Mouse (Mus musculus): ENCODE data around the gene Mgst2. TPM values are rescaled to one million over a fixed set of nuclear protein-coding genes. Genes with fewer than 3 reads are reported as not detected.

Gene Mgst2
- polyA plus RNA-seq, 1 experiment from 2014 or later, result 1.1 TPM

- Histone ChIP-seq H3K4me1 (ENCODE audit: insufficient read depth, low read length) (peaks cover 34% of the 10 kb centered on the region), H3K9ac (replicated peaks; ENCODE audit: low read length) (no peak overlapping the region), H3K27me3 (ENCODE audit: insufficient read depth, low read length) (no peaks in the 10 kb centered on the region), H3K4me2 (replicated peaks; ENCODE audit: low read depth, low read length) (peak overlapping the region; percentile 39; the same call in 1 of the 2 replicates), H3K9me3 (ENCODE audit: low read length) (no peaks in the 10 kb centered on the region), H3K4me3 (ENCODE audit: low read length) (no peak overlapping the region), H3K36me3 (ENCODE audit: insufficient read depth, low read length) (no peaks in the 10 kb centered on the region), H3K27ac (ENCODE audit: low read length) (peak overlapping the region; percentile 93)
- ATAC-seq (ENCODE audit: low FRiP score, low TSS enrichment), result no peak
- WGBS, result 33% methylated on average over 1 of the region's 1 CpGs
These were observed 48.2 kb downstream of the Mgst2 start for GRCm38 (mm10) chr3:51708375-51708745.

- Histone ChIP-seq H3K27ac (ENCODE audit: low read length) (peak overlapping the region; percentile 93), H3K9ac (replicated peaks; ENCODE audit: low read length) (no peak overlapping the region; the same call in 1 of the 2 replicates), H3K4me2 (replicated peaks; ENCODE audit: low read depth, low read length) (peak overlapping the region; percentile 39), H3K27me3 (ENCODE audit: insufficient read depth, low read length) (no peaks in the 10 kb centered on the region), H3K4me3 (ENCODE audit: low read length) (no peak overlapping the region; the same call in 1 of the 2 replicates), H3K36me3 (ENCODE audit: insufficient read depth, low read length) (no peaks in the 10 kb centered on the region), H3K4me1 (ENCODE audit: insufficient read depth, low read length) (peaks cover 37% of the 10 kb centered on the region), H3K9me3 (ENCODE audit: low read length) (no peaks in the 10 kb centered on the region)
- 50% methylated on average over 21 of the region's 21 CpGs for WGBS
- ATAC-seq (ENCODE audit: low FRiP score, low TSS enrichment), result peak; percentile 92
These were observed 48.7 kb downstream of the Mgst2 start for GRCm38 (mm10) chr3:51708746-51709411.

- Histone ChIP-seq H3K9ac (replicated peaks; ENCODE audit: low read length) (no peak overlapping the region), H3K4me2 (replicated peaks; ENCODE audit: low read depth, low read length) (no peak overlapping the region), H3K4me3 (ENCODE audit: low read length) (no peak overlapping the region), H3K9me3 (ENCODE audit: low read length) (no peaks in the 10 kb centered on the region), H3K36me3 (ENCODE audit: insufficient read depth, low read length) (no peaks in the 10 kb centered on the region), H3K4me1 (ENCODE audit: insufficient read depth, low read length) (peaks cover 49% of the 10 kb centered on the region), H3K27ac (ENCODE audit: low read length) (peak overlapping the region; percentile 84), H3K27me3 (ENCODE audit: insufficient read depth, low read length) (no peaks in the 10 kb centered on the region)
- WGBS, result 26% methylated on average over 3 of the region's 3 CpGs
- no peak for ATAC-seq (ENCODE audit: low FRiP score, low TSS enrichment)
These were observed 52.2 kb downstream of the Mgst2 start for GRCm38 (mm10) chr3:51712382-51712781.

GRCm38 (mm10) chr3:51713233-51713632 is 53.1 kb downstream of the Mgst2 start:
- peaks cover 53% of the 10 kb centered on the region for H3K4me1 ChIP-seq (ENCODE audit: insufficient read depth, low read length)
- H3K9ac ChIP-seq (replicated peaks; ENCODE audit: low read length), result no peak overlapping the region
- no peak overlapping the region for H3K4me2 ChIP-seq (replicated peaks; ENCODE audit: low read depth, low read length)
- peak overlapping the region; percentile 74 for H3K27ac ChIP-seq (ENCODE audit: low read length)
- no peak overlapping the region for H3K4me3 ChIP-seq (ENCODE audit: low read length)
- ATAC-seq (ENCODE audit: low FRiP score, low TSS enrichment), result no peak
- no peaks in the 10 kb centered on the region for H3K9me3 ChIP-seq (ENCODE audit: low read length)
- 12% methylated on average over 8 of the region's 8 CpGs for WGBS
- no peaks in the 10 kb centered on the region for H3K27me3 ChIP-seq (ENCODE audit: insufficient read depth, low read length)
- no peaks in the 10 kb centered on the region for H3K36me3 ChIP-seq (ENCODE audit: insufficient read depth, low read length)

DNA sequence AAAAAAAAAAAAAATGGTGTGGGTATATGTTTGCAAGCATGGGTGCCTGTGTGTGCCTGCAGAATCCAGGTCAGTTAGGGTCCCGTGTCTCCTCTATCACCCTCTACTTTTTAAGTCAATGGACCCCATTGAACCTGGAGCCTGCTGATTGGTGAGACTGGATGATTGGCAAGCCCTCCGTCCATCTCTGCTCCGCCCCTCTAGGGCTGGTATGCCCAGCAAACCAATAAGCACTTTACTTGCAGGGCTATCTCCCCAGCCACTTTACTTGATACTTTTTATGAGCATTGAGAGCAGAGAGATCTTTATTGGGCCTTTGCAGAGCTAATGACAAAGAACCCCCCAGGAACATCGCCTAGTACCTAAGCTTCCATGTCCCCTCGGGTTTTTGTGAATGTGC is 54.3 kb downstream of the Mgst2 start:
- Histone ChIP-seq H3K4me2 (replicated peaks; ENCODE audit: low read depth, low read length) (no peak overlapping the region), H3K27ac (ENCODE audit: low read length) (0 out of 2 replicates have a peak overlapping the region, but pooled peaks have one; percentile 21), H3K27me3 (ENCODE audit: insufficient read depth, low read length) (no peaks in the 10 kb centered on the region), H3K9ac (replicated peaks; ENCODE audit: low read length) (no peak overlapping the region), H3K9me3 (ENCODE audit: low read length) (no peaks in the 10 kb centered on the region), H3K4me3 (ENCODE audit: low read length) (no peak overlapping the region), H3K4me1 (ENCODE audit: insufficient read depth, low read length) (peaks cover 47% of the 10 kb centered on the region), H3K36me3 (ENCODE audit: insufficient read depth, low read length) (no peaks in the 10 kb centered on the region)
- WGBS, result 85% methylated on average over 5 of the region's 5 CpGs
- ATAC-seq (ENCODE audit: low FRiP score, low TSS enrichment), result no peak

GRCm38 (mm10) chr3:51717455-51717854 is 57.3 kb downstream of the Mgst2 start:
- Histone ChIP-seq H3K9ac (replicated peaks; ENCODE audit: low read length) (no peak overlapping the region), H3K36me3 (ENCODE audit: insufficient read depth, low read length) (no peaks in the 10 kb centered on the region), H3K4me1 (ENCODE audit: insufficient read depth, low read length) (peaks cover 42% of the 10 kb centered on the region), H3K27ac (ENCODE audit: low read length) (peak overlapping the region; percentile 69), H3K27me3 (ENCODE audit: insufficient read depth, low read length) (no peaks in the 10 kb centered on the region), H3K9me3 (ENCODE audit: low read length) (no peaks in the 10 kb centered on the region), H3K4me3 (ENCODE audit: low read length) (no peak overlapping the region), H3K4me2 (replicated peaks; ENCODE audit: low read depth, low read length) (no peak overlapping the region)
- WGBS, result 21% methylated on average over 3 of the region's 3 CpGs
- ATAC-seq (ENCODE audit: low FRiP score, low TSS enrichment), result peak; percentile 52; the same call in 1 of the 2 replicates

- H3K4me2 ChIP-seq (replicated peaks; ENCODE audit: low read depth, low read length), result no peak overlapping the region
- 45% methylated on average over 4 of the region's 4 CpGs for WGBS
- peaks cover 38% of the 10 kb centered on the region for H3K4me1 ChIP-seq (ENCODE audit: insufficient read depth, low read length)
- H3K9ac ChIP-seq (replicated peaks; ENCODE audit: low read length), result no peak overlapping the region
- peak overlapping the region; percentile 69 for H3K27ac ChIP-seq (ENCODE audit: low read length)
- no peak for ATAC-seq (ENCODE audit: low FRiP score, low TSS enrichment)
- H3K36me3 ChIP-seq (ENCODE audit: insufficient read depth, low read length), result no peaks in the 10 kb centered on the region
- H3K4me3 ChIP-seq (ENCODE audit: low read length), result no peak overlapping the region
- H3K27me3 ChIP-seq (ENCODE audit: insufficient read depth, low read length), result no peaks in the 10 kb centered on the region
- no peaks in the 10 kb centered on the region for H3K9me3 ChIP-seq (ENCODE audit: low read length)
These were observed 57.7 kb downstream of the Mgst2 start for GRCm38 (mm10) chr3:51717909-51718308.

- no peaks in the 10 kb centered on the region for H3K27me3 ChIP-seq (ENCODE audit: insufficient read depth, low read length)
- peak overlapping the region; percentile 12; the same call in 1 of the 2 replicates for H3K27ac ChIP-seq (ENCODE audit: low read length)
- no peak overlapping the region for H3K4me3 ChIP-seq (ENCODE audit: low read length)
- no peak overlapping the region for H3K4me2 ChIP-seq (replicated peaks; ENCODE audit: low read depth, low read length)
- H3K36me3 ChIP-seq (ENCODE audit: insufficient read depth, low read length), result no peaks in the 10 kb centered on the region
- H3K9ac ChIP-seq (replicated peaks; ENCODE audit: low read length), result no peak overlapping the region
- 59% methylated on average over 3 of the region's 3 CpGs for WGBS
- H3K9me3 ChIP-seq (ENCODE audit: low read length), result no peaks in the 10 kb centered on the region
- no peak for ATAC-seq (ENCODE audit: low FRiP score, low TSS enrichment)
- peaks cover 38% of the 10 kb centered on the region for H3K4me1 ChIP-seq (ENCODE audit: insufficient read depth, low read length)
These were observed 59.2 kb downstream of the Mgst2 start for GRCm38 (mm10) chr3:51719373-51719772.

- H3K36me3 ChIP-seq (ENCODE audit: insufficient read depth, low read length), result no peaks in the 10 kb centered on the region
- H3K27me3 ChIP-seq (ENCODE audit: insufficient read depth, low read length), result no peaks in the 10 kb centered on the region
- no peak overlapping the region for H3K9ac ChIP-seq (replicated peaks; ENCODE audit: low read length)
- peaks cover 38% of the 10 kb centered on the region for H3K4me1 ChIP-seq (ENCODE audit: insufficient read depth, low read length)
- no peak overlapping the region for H3K4me3 ChIP-seq (ENCODE audit: low read length)
- ATAC-seq (ENCODE audit: low FRiP score, low TSS enrichment), result no peak
- peak overlapping the region; percentile 13; the same call in 1 of the 2 replicates for H3K27ac ChIP-seq (ENCODE audit: low read length)
- 48% methylated on average over 1 of the region's 1 CpGs for WGBS
- H3K4me2 ChIP-seq (replicated peaks; ENCODE audit: low read depth, low read length), result no peak overlapping the region
- no peaks in the 10 kb centered on the region for H3K9me3 ChIP-seq (ENCODE audit: low read length)
These were observed 59.8 kb downstream of the Mgst2 start for GRCm38 (mm10) chr3:51719982-51720381.

GRCm38 (mm10) chr3:51726257-51726656 is 66.1 kb downstream of the Mgst2 start:
- Histone ChIP-seq H3K9me3 (ENCODE audit: low read length) (no peaks in the 10 kb centered on the region), H3K4me1 (ENCODE audit: insufficient read depth, low read length) (peaks cover 52% of the 10 kb centered on the region), H3K9ac (replicated peaks; ENCODE audit: low read length) (no peak overlapping the region), H3K4me3 (ENCODE audit: low read length) (no peak overlapping the region), H3K27me3 (ENCODE audit: insufficient read depth, low read length) (no peaks in the 10 kb centered on the region), H3K36me3 (ENCODE audit: insufficient read depth, low read length) (no peaks in the 10 kb centered on the region), H3K4me2 (replicated peaks; ENCODE audit: low read depth, low read length) (no peak overlapping the region), H3K27ac (ENCODE audit: low read length) (no peak overlapping the region)
- WGBS, result 79% methylated on average over 6 of the region's 6 CpGs
- no peak for ATAC-seq (ENCODE audit: low FRiP score, low TSS enrichment)

All from kidney, embryonic 16.5 days (tissue).